Mouse (Mus musculus) liver, embryonic 14.5 days (tissue): Measurements from ENCODE around the gene Arfgef3.

Experiments used
- CTCF ChIP-seq: IDR thresholded peaks from 2 replicates; pipeline ENCODE4 v1.5.1; 2016; ENCODE audit warnings: antibody characterized with exemption, low read depth, control low read depth
- EP300 ChIP-seq: IDR thresholded peaks from 2 replicates; pipeline ENCODE4 v1.6.1; 2016; ENCODE audit warnings: antibody characterized with exemption, low read depth

GRCm38 (mm10) chr10:18630498-18630897 lies 113.3 kb downstream of the Arfgef3 start:
- no peak for TF ChIP-seq CTCF
- no peak for TF ChIP-seq EP300
